Mouse (Mus musculus): ENCODE measurements around the gene Ank. TPM values are rescaled to one million over a fixed set of nuclear protein-coding genes. Genes with fewer than 3 reads are reported as not detected.

The Ank gene
- polyA plus RNA-seq, 1 experiment from 2014 or later, result 9.2 TPM

GRCm38 (mm10) chr15:27580771-27581170 is 114.3 kb downstream of the Ank start:
- no peak for ATAC-seq (ENCODE audit: insufficient read depth)
- no peak overlapping the region for H3K4me3 ChIP-seq (ENCODE audit: low read depth, low read length)
- H3K9ac ChIP-seq, result no peak overlapping the region
- no peak for DNase-seq
- H3K9me3 ChIP-seq (ENCODE audit: low read depth, low read length), result no peaks in the 10 kb centered on the region
- no peaks in the 10 kb centered on the region for H3K27me3 ChIP-seq (ENCODE audit: insufficient read depth, low read length)
- no peaks in the 10 kb centered on the region for H3K36me3 ChIP-seq (ENCODE audit: insufficient read depth)
- TF ChIP-seq CTCF (IDR thresholded peaks at IDR 0.05; ENCODE audit: low read depth), result no peak
- H3K4me2 ChIP-seq, result no peak overlapping the region
- H3K27ac ChIP-seq (ENCODE audit: low read depth), result no peak overlapping the region
- WGBS, result 83% methylated on average over 2 of the region's 2 CpGs
- no peaks in the 10 kb centered on the region for H3K4me1 ChIP-seq (ENCODE audit: insufficient read depth)

GRCm38 (mm10) chr15:27581640-27582039 is 115.2 kb downstream of the Ank start:
- H3K9me3 ChIP-seq (ENCODE audit: low read depth, low read length), result no peaks in the 10 kb centered on the region
- ATAC-seq (ENCODE audit: insufficient read depth), result no peak
- H3K27ac ChIP-seq (ENCODE audit: low read depth), result no peak overlapping the region
- WGBS, result 59% methylated on average over 3 of the region's 3 CpGs
- no peaks in the 10 kb centered on the region for H3K36me3 ChIP-seq (ENCODE audit: insufficient read depth)
- no peaks in the 10 kb centered on the region for H3K27me3 ChIP-seq (ENCODE audit: insufficient read depth, low read length)
- H3K4me3 ChIP-seq (ENCODE audit: low read depth, low read length), result no peak overlapping the region
- no peak for TF ChIP-seq CTCF (IDR thresholded peaks at IDR 0.05; ENCODE audit: low read depth)
- H3K9ac ChIP-seq, result no peak overlapping the region
- no peak for DNase-seq
- no peaks in the 10 kb centered on the region for H3K4me1 ChIP-seq (ENCODE audit: insufficient read depth)
- no peak overlapping the region for H3K4me2 ChIP-seq

GRCm38 (mm10) chr15:27582428-27582827 is 116.0 kb downstream of the Ank start:
- Histone ChIP-seq H3K36me3 (ENCODE audit: insufficient read depth) (no peaks in the 10 kb centered on the region), H3K4me3 (ENCODE audit: low read depth, low read length) (no peak overlapping the region), H3K4me2 (no peak overlapping the region), H3K27ac (ENCODE audit: low read depth) (no peak overlapping the region), H3K27me3 (ENCODE audit: insufficient read depth, low read length) (no peaks in the 10 kb centered on the region), H3K4me1 (ENCODE audit: insufficient read depth) (no peaks in the 10 kb centered on the region), H3K9ac (no peak overlapping the region), H3K9me3 (ENCODE audit: low read depth, low read length) (no peaks in the 10 kb centered on the region)
- DNase-seq (peak; percentile 54), ATAC-seq (ENCODE audit: insufficient read depth) (no peak)
- 92% methylated on average over 3 of the region's 3 CpGs for WGBS
- peak; percentile 51 for TF ChIP-seq CTCF (IDR thresholded peaks at IDR 0.05; ENCODE audit: low read depth)

- H3K4me1 ChIP-seq (ENCODE audit: insufficient read depth), result no peaks in the 10 kb centered on the region
- no peaks in the 10 kb centered on the region for H3K27me3 ChIP-seq (ENCODE audit: insufficient read depth, low read length)
- H3K4me3 ChIP-seq (ENCODE audit: low read depth, low read length), result no peak overlapping the region
- no peak overlapping the region for H3K4me2 ChIP-seq
- peak; percentile 73 for TF ChIP-seq CTCF (IDR thresholded peaks at IDR 0.05; ENCODE audit: low read depth)
- H3K9ac ChIP-seq, result no peak overlapping the region
- no peak overlapping the region for H3K27ac ChIP-seq (ENCODE audit: low read depth)
- 61% methylated on average over 4 of the region's 4 CpGs for WGBS
- H3K36me3 ChIP-seq (ENCODE audit: insufficient read depth), result 0 out of 2 replicates have a peak, but pooled peaks cover under 1% of the 10 kb centered on the region
- DNase-seq, result peak; percentile 70
- H3K9me3 ChIP-seq (ENCODE audit: low read depth, low read length), result no peaks in the 10 kb centered on the region
- 0 out of 2 replicates have a peak, but pooled peaks have one; percentile 50 for ATAC-seq (ENCODE audit: insufficient read depth)
Measured at GRCm38 (mm10) chr15:27583042-27583441, 116.6 kb downstream of the Ank start.

GRCm38 (mm10) chr15:27583620-27584019 is 117.1 kb downstream of the Ank start:
- H3K4me3 ChIP-seq (ENCODE audit: low read depth, low read length), result no peak overlapping the region
- no peaks in the 10 kb centered on the region for H3K27me3 ChIP-seq (ENCODE audit: insufficient read depth, low read length)
- no peak for TF ChIP-seq CTCF (IDR thresholded peaks at IDR 0.05; ENCODE audit: low read depth)
- no peak overlapping the region for H3K9ac ChIP-seq
- H3K4me2 ChIP-seq, result no peak overlapping the region
- DNase-seq, result no peak
- H3K36me3 ChIP-seq (ENCODE audit: insufficient read depth), result 0 out of 2 replicates have a peak, but pooled peaks cover 3% of the 10 kb centered on the region
- no peaks in the 10 kb centered on the region for H3K4me1 ChIP-seq (ENCODE audit: insufficient read depth)
- no peaks in the 10 kb centered on the region for H3K9me3 ChIP-seq (ENCODE audit: low read depth, low read length)
- 78% methylated on average over 6 of the region's 6 CpGs for WGBS
- H3K27ac ChIP-seq (ENCODE audit: low read depth), result no peak overlapping the region
- ATAC-seq (ENCODE audit: insufficient read depth), result no peak

GRCm38 (mm10) chr15:27585466-27586092 is 119.1 kb downstream of the Ank start:
- 69% methylated on average over 4 of the region's 4 CpGs for WGBS
- no peak overlapping the region for H3K4me3 ChIP-seq (ENCODE audit: low read depth, low read length)
- H3K9ac ChIP-seq, result no peak overlapping the region
- H3K36me3 ChIP-seq (ENCODE audit: insufficient read depth), result peaks cover 10% of the 10 kb centered on the region; the same call in 1 of the 2 replicates
- no peak for TF ChIP-seq CTCF (IDR thresholded peaks at IDR 0.05; ENCODE audit: low read depth)
- no peaks in the 10 kb centered on the region for H3K4me1 ChIP-seq (ENCODE audit: insufficient read depth)
- H3K9me3 ChIP-seq (ENCODE audit: low read depth, low read length), result no peaks in the 10 kb centered on the region
- H3K27ac ChIP-seq (ENCODE audit: low read depth), result no peak overlapping the region
- H3K27me3 ChIP-seq (ENCODE audit: insufficient read depth, low read length), result no peaks in the 10 kb centered on the region
- DNase-seq, result no peak
- H3K4me2 ChIP-seq, result no peak overlapping the region
- no peak for ATAC-seq (ENCODE audit: insufficient read depth)

GRCm38 (mm10) chr15:27586093-27586480 is 119.6 kb downstream of the Ank start:
- H3K36me3 ChIP-seq (ENCODE audit: insufficient read depth), result peaks cover 15% of the 10 kb centered on the region; the same call in 1 of the 2 replicates
- WGBS, result 70% methylated on average over 5 of the region's 5 CpGs
- no peak overlapping the region for H3K4me2 ChIP-seq
- DNase-seq, result no peak
- no peak overlapping the region for H3K27ac ChIP-seq (ENCODE audit: low read depth)
- no peaks in the 10 kb centered on the region for H3K9me3 ChIP-seq (ENCODE audit: low read depth, low read length)
- H3K4me1 ChIP-seq (ENCODE audit: insufficient read depth), result no peaks in the 10 kb centered on the region
- no peaks in the 10 kb centered on the region for H3K27me3 ChIP-seq (ENCODE audit: insufficient read depth, low read length)
- H3K4me3 ChIP-seq (ENCODE audit: low read depth, low read length), result no peak overlapping the region
- H3K9ac ChIP-seq, result no peak overlapping the region
- no peak for ATAC-seq (ENCODE audit: insufficient read depth)
- no peak for TF ChIP-seq CTCF (IDR thresholded peaks at IDR 0.05; ENCODE audit: low read depth)
